Mouse (Mus musculus) G1E (cell line): ENCODE data around the gene Prl2b1.

Experiments used
- CTCF ChIP-seq: IDR thresholded peaks from 2 replicates; pipeline ENCODE4 v1.5.1; 2012; ENCODE audit warnings: low read depth, low read length, inconsistent platforms, mixed read lengths
- GATA1 ChIP-seq: IDR thresholded peaks from 2 replicates; pipeline ENCODE4 v1.6.1; 2012; ENCODE audit warnings: borderline replicate concordance, low read length, inconsistent platforms, mixed read lengths
- GATA2 ChIP-seq: IDR thresholded peaks from 2 replicates; pipeline ENCODE4 v1.6.1; 2012; ENCODE audit warnings: low read depth, low read length, inconsistent platforms, borderline replicate concordance
- TAL1 ChIP-seq: conservative IDR thresholded peaks from 2 replicates; pipeline ENCODE4 v1.6.1; 2012; ENCODE audit warnings: low read depth, low read length, inconsistent platforms, mixed read lengths

DNA sequence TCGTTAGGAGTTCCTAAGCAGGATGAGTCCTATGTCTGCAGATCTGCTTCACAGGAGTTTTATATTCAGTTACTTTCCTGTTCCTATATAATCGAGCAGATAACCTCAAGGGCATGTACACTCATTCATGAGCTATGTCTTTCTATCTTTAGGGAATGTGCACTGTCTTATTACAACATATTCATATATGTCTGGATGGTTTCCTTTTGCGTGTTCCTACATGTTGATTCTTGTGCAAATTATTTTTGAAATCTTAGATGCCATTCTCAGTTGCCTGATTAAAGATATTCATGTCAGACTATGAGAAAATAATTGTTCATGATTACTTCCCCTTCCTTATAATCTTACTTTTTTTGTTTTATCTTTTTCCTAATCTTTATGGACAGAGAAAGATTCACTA is 47.9 kb upstream of the Prl2b1 start, which contains the start of gene Prl8a6:
- TF ChIP-seq GATA1 (no peak), CTCF (no peak), TAL1 (no peak), GATA2 (no peak)
